Mouse (Mus musculus): Measurements from ENCODE around the gene Enkd1.

DNA sequence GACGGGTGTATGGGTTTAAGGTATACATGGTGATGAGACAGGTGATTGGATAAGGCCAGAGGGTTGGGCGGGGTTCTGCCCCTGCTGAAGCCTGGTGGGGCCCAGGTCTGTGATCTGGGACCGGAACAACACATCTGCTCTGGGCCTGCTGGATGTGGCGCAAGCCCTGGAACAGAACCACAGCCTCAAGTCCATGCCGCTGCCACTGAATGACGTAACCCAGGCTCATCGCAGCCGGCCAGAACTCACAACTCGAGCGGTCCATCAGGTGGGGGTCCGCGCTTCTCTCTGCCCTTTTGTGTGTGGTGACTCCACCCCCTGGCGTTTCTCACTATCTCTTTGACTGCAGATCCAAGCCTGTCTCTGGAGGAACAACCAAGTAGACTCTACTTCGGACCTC is 17.0 kb downstream of the Enkd1 start:
- TF ChIP-seq EP300 (IDR thresholded peaks at IDR 0.05) (no peak), CTCF (IDR thresholded peaks at IDR 0.05) (no peak)
